Mouse (Mus musculus): ENCODE data around the gene Grm4. TPM values are rescaled to one million over a fixed set of nuclear protein-coding genes. Genes with fewer than 3 reads are reported as not detected.

Gene Grm4
- polyA plus RNA-seq, 1 experiment = not detected

- Histone ChIP-seq H3K4me3 (ENCODE audit: insufficient read depth, low read length) (no peak overlapping the region), H3K4me1 (ENCODE audit: control insufficient read depth, insufficient read depth, low read length) (no peaks in the 10 kb centered on the region), H3K27ac (ENCODE audit: insufficient read depth, low read length) (no peak overlapping the region)
- no peak for TF ChIP-seq CTCF (IDR thresholded peaks at IDR 0.05; ENCODE audit: borderline replicate concordance, insufficient read depth, low read length)
- no peak for TF ChIP-seq POLR2A (IDR thresholded peaks at IDR 0.05; ENCODE audit: low read depth, low read length)
These were observed 40.8 kb downstream of the Grm4 start for GRCm38 (mm10) chr17:27480143-27481103.

GRCm38 (mm10) chr17:27475650-27476049 is 45.6 kb downstream of the Grm4 start:
- H3K27ac ChIP-seq (ENCODE audit: insufficient read depth, low read length) = no peak overlapping the region
- TF ChIP-seq CTCF (IDR thresholded peaks at IDR 0.05; ENCODE audit: borderline replicate concordance, insufficient read depth, low read length) (no peak), POLR2A (IDR thresholded peaks at IDR 0.05; ENCODE audit: low read depth, low read length) (no peak)
- no peaks in the 10 kb centered on the region for H3K4me1 ChIP-seq (ENCODE audit: control insufficient read depth, insufficient read depth, low read length)
- H3K4me3 ChIP-seq (ENCODE audit: insufficient read depth, low read length) = no peak overlapping the region

- no peaks in the 10 kb centered on the region for H3K4me1 ChIP-seq (ENCODE audit: control insufficient read depth, insufficient read depth, low read length)
- no peak for TF ChIP-seq POLR2A (IDR thresholded peaks at IDR 0.05; ENCODE audit: low read depth, low read length)
- TF ChIP-seq CTCF (IDR thresholded peaks at IDR 0.05; ENCODE audit: borderline replicate concordance, insufficient read depth, low read length) = no peak
- H3K27ac ChIP-seq (ENCODE audit: insufficient read depth, low read length) = no peak overlapping the region
- H3K4me3 ChIP-seq (ENCODE audit: insufficient read depth, low read length) = no peak overlapping the region
These were observed 54.6 kb downstream of the Grm4 start for GRCm38 (mm10) chr17:27466620-27467019.

- Histone ChIP-seq H3K4me3 (ENCODE audit: insufficient read depth, low read length) (no peak overlapping the region), H3K27ac (ENCODE audit: insufficient read depth, low read length) (no peak overlapping the region), H3K4me1 (ENCODE audit: control insufficient read depth, insufficient read depth, low read length) (no peaks in the 10 kb centered on the region)
- TF ChIP-seq CTCF (IDR thresholded peaks at IDR 0.05; ENCODE audit: borderline replicate concordance, insufficient read depth, low read length) = no peak
- TF ChIP-seq POLR2A (IDR thresholded peaks at IDR 0.05; ENCODE audit: low read depth, low read length) = no peak
These were observed 55.3 kb downstream of the Grm4 start for GRCm38 (mm10) chr17:27465924-27466323.

- Histone ChIP-seq H3K4me3 (ENCODE audit: insufficient read depth, low read length) (no peak overlapping the region), H3K27ac (ENCODE audit: insufficient read depth, low read length) (no peak overlapping the region), H3K4me1 (ENCODE audit: control insufficient read depth, insufficient read depth, low read length) (no peaks in the 10 kb centered on the region)
- no peak for TF ChIP-seq CTCF (IDR thresholded peaks at IDR 0.05; ENCODE audit: borderline replicate concordance, insufficient read depth, low read length)
- TF ChIP-seq POLR2A (IDR thresholded peaks at IDR 0.05; ENCODE audit: low read depth, low read length) = no peak
These were observed 56.8 kb downstream of the Grm4 start for GRCm38 (mm10) chr17:27464327-27464962.

- TF ChIP-seq CTCF (IDR thresholded peaks at IDR 0.05; ENCODE audit: borderline replicate concordance, insufficient read depth, low read length) = no peak
- TF ChIP-seq POLR2A (IDR thresholded peaks at IDR 0.05; ENCODE audit: low read depth, low read length) = no peak
- no peak overlapping the region for H3K4me3 ChIP-seq (ENCODE audit: insufficient read depth, low read length)
- H3K4me1 ChIP-seq (ENCODE audit: control insufficient read depth, insufficient read depth, low read length) = no peaks in the 10 kb centered on the region
These were observed 61.2 kb downstream of the Grm4 start for GRCm38 (mm10) chr17:27459979-27460378.

GRCm38 (mm10) chr17:27459241-27459640 is 62.0 kb downstream of the Grm4 start:
- Histone ChIP-seq H3K27ac (ENCODE audit: insufficient read depth, low read length) (no peak overlapping the region), H3K4me3 (ENCODE audit: insufficient read depth, low read length) (no peak overlapping the region), H3K4me1 (ENCODE audit: control insufficient read depth, insufficient read depth, low read length) (no peaks in the 10 kb centered on the region)
- TF ChIP-seq POLR2A (IDR thresholded peaks at IDR 0.05; ENCODE audit: low read depth, low read length) = no peak
- no peak for TF ChIP-seq CTCF (IDR thresholded peaks at IDR 0.05; ENCODE audit: borderline replicate concordance, insufficient read depth, low read length)

More at GRCm38 (mm10) chr17:27459979-27460378, 61.2 kb downstream of the Grm4 start:
- H3K27ac ChIP-seq (ENCODE audit: insufficient read depth, low read length) = no peak overlapping the region

- Histone ChIP-seq H3K27ac (ENCODE audit: insufficient read depth, low read length) (no peak overlapping the region), H3K4me3 (ENCODE audit: insufficient read depth, low read length) (no peak overlapping the region), H3K4me1 (ENCODE audit: control insufficient read depth, insufficient read depth, low read length) (no peaks in the 10 kb centered on the region)
- TF ChIP-seq CTCF (IDR thresholded peaks at IDR 0.05; ENCODE audit: borderline replicate concordance, insufficient read depth, low read length) = no peak
- no peak for TF ChIP-seq POLR2A (IDR thresholded peaks at IDR 0.05; ENCODE audit: low read depth, low read length)
These were observed 63.2 kb downstream of the Grm4 start for GRCm38 (mm10) chr17:27457863-27458494.

GRCm38 (mm10) chr17:27457038-27457577 is 64.1 kb downstream of the Grm4 start:
- no peak for TF ChIP-seq CTCF (IDR thresholded peaks at IDR 0.05; ENCODE audit: borderline replicate concordance, insufficient read depth, low read length)
- TF ChIP-seq POLR2A (IDR thresholded peaks at IDR 0.05; ENCODE audit: low read depth, low read length) = no peak
- no peaks in the 10 kb centered on the region for H3K4me1 ChIP-seq (ENCODE audit: control insufficient read depth, insufficient read depth, low read length)
- no peak overlapping the region for H3K27ac ChIP-seq (ENCODE audit: insufficient read depth, low read length)
- no peak overlapping the region for H3K4me3 ChIP-seq (ENCODE audit: insufficient read depth, low read length)
